Mouse (Mus musculus): ENCODE data around the gene Mrps21.

DNA sequence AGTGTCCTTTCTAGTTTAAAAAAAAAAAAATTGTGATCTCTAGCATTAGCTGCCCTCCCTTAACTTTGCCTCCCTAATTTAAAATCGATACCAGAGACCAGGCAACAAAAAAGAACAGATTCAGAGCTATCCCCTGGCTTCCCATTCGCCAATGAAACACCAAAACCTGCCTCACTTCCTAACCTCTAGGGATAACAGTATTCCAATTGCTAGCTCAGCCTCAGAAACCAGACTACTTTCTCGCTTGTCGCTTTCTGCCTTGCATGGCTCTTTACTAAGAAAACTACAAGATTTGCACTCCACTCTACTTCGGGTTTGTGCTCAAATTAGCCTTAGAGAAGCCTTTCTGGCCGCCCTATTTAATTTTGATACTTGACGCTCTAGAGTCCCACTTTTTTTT lies 15.2 kb downstream of the Mrps21 start:
- no peak for TF ChIP-seq POLR2A (IDR thresholded peaks at IDR 0.05; ENCODE audit: low read depth, low read length)
- no peak for TF ChIP-seq CTCF (IDR thresholded peaks at IDR 0.05; ENCODE audit: extremely low read depth, insufficient read length, insufficient replicate concordance, low read depth, low read length)

Measured in small intestine, adult 2 months (tissue).